Mouse (Mus musculus) adrenal gland, postnatal 10 days (tissue): ENCODE measurements around the gene Zmym3. TPM values are rescaled to one million over a fixed set of nuclear protein-coding genes. Genes with fewer than 3 reads are reported as not detected.

Experiments
- DNase-seq: peaks from one replicate; pipeline ENCODE4 v3.0.0; 2021; ENCODE audit warnings: mixed read lengths
- total RNA-seq, 2 experiments: library from RNA; stranded (reverse); gene quantifications; 2 replicates each; pipeline ENCODE4 v1.2.3; 2021

The Zmym3 gene
- total RNA-seq, 2 experiments from 2014 or later, result 54.9 to 91.8 TPM

- DNase-seq, result no peak
Measured at GRCm38 (mm10) chrX:101376190-101376968, 44.3 kb downstream of the Zmym3 start, which contains the start of gene Gjb1. Gene Gjb1, plus strand, starts transcription at chrX:101376378.

GRCm38 (mm10) chrX:101372946-101373345 lies 47.7 kb downstream of the Zmym3 start:
- no peak for DNase-seq

- no peak for DNase-seq
Measured at GRCm38 (mm10) chrX:101370573-101370972, 50.1 kb downstream of the Zmym3 start.

- no peak for DNase-seq
Measured at GRCm38 (mm10) chrX:101369001-101369400, 51.6 kb downstream of the Zmym3 start.

- DNase-seq, result peak; percentile 3
Measured at GRCm38 (mm10) chrX:101358902-101359301, 61.7 kb downstream of the Zmym3 start.

Other genes with a start within 250 kb of the Zmym3 start
- gene Snx12, start 198.3 kb downstream of the Zmym3 start, total RNA-seq, result 10 to 100 TPM; 47.1 to 48.2 TPM
- 10 to 100 TPM; 35.8 to 40.1 TPM for gene Foxo4, start 166.3 kb downstream of the Zmym3 start, total RNA-seq
- 1 to 10 TPM in 1 of 2 experiments, not detected in 1; 1.2 TPM for gene Gm614, start 156.9 kb downstream of the Zmym3 start, total RNA-seq
- gene Il2rg, start 152.6 kb downstream of the Zmym3 start, total RNA-seq, result 10 to 100 TPM; 17.6 to 23.3 TPM
- gene Gm20489, start 151.8 kb downstream of the Zmym3 start, total RNA-seq, result not detected
- 10 to 100 TPM; 34.0 to 44.9 TPM for gene Med12, start 146.8 kb downstream of the Zmym3 start, total RNA-seq
- 10 to 100 TPM; 10.6 to 10.7 TPM for gene Nlgn3, start 121.7 kb downstream of the Zmym3 start, total RNA-seq
- 10 to 100 TPM; 42.2 to 80.7 TPM for gene Gjb1, start 44.5 kb downstream of the Zmym3 start, total RNA-seq
- 100 to 1,000 TPM; 185 to 186 TPM for gene Nono, start 8.5 kb upstream of the Zmym3 start, total RNA-seq
- gene Itgb1bp2, start 28.2 kb upstream of the Zmym3 start, total RNA-seq, result 10 to 100 TPM in 1 of 2 experiments, 1 to 10 TPM in 1; 8.9 to 43.1 TPM
- 10 to 100 TPM; 24.3 to 33.6 TPM for gene Taf1, start 111.9 kb upstream of the Zmym3 start, total RNA-seq
- gene Ogt, start 219.2 kb upstream of the Zmym3 start, total RNA-seq, result 100 to 1,000 TPM in 1 of 2 experiments, 10 to 100 TPM in 1; 98.3 to 196 TPM